ENCODE assay signal across 9 mouse cellular contexts in the genomic region with DNA sequence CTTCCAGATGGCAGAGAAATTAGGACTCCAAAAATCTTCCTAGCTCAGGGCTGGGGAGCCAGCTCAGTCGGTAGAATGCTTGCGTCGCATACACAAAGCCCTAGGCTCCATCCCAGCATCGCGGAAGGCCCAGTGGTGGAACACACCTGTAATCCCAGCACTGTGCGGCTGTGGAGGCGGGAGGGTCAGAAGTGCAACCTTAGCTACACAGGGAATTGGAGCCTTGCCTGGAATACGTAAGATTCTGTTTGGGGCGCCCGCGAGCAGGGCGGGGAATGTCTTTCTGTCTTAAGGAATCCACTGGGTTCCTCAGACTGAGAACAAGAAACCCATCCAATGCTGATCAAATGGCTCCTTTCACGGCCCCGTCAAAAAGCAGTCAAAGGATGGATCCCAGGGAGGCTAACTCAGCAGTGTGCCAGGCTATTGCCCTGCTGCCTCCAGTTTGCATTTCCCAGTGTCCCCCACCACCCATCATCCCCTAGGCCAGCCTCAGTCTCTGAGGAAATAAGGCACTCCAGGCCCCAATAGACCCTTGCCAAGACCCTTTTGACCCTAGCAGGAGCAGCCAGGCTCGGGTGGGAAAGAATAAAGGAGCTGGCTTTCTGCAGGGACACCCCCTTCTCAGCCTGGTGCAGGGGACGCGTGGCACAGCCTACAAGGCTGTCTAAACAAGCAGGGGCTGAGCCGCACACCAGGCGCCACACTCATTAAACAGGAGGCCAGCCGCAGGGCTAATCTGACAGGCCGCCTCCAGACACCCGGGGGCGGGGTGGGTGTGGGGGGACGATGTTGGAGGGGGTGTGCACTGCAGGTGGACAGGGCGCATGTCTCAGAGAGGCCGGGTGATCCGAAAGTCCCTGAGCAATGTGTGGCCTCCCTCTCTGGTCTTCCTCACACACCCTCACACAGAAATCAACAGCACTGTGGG.
DNase-seq lines count a peak whose midpoint lies in the region; ATAC-seq and TF ChIP-seq lines count a peak whose summit lies in the region.
"Had no signal": no experiment of that assay in that cellular context is flagged by ENCODE, and none has a peak within 500 bp of the region (broad histone marks: within the 10 kb centered on the region; RNA-seq: fewer than 3 reads in every experiment).

No protein-coding gene starts in this region.

- ATAC-seq in hindbrain, postnatal 0 days: 0 out of 2 replicates have a peak, but pooled peaks have one; percentile 40
- peak; percentile 39 for ATAC-seq in neural tube, embryonic 14.5 days (ENCODE audit: low read depth)
- no peak for ATAC-seq in megakaryocyte-erythroid progenitor cell, adult 5-6 weeks (replicated peaks; ENCODE audit: low FRiP score, low TSS enrichment, poor library complexity, severe bottlenecking)

- H3K36me3 ChIP-seq in hindbrain, postnatal 0 days (ENCODE audit: insufficient read depth, low read length): no peaks in the 10 kb centered on the region
- H3K36me3 ChIP-seq in neural tube, embryonic 14.5 days (ENCODE audit: control insufficient read depth, insufficient read depth, low read length): no peaks in the 10 kb centered on the region
- H3K36me3 ChIP-seq: embryonic facial prominence, embryonic 13.5 days had no signal

- TF ChIP-seq CTCF in hindbrain, postnatal 0 days (IDR thresholded peaks at IDR 0.05; ENCODE audit: low read depth): no peak

- no peaks in the 10 kb centered on the region for H3K9me3 ChIP-seq in hindbrain, postnatal 0 days (ENCODE audit: low read length)
- no peaks in the 10 kb centered on the region for H3K9me3 ChIP-seq in neural tube, embryonic 14.5 days (ENCODE audit: control insufficient read depth, low read length)
- H3K9me3 ChIP-seq: embryonic facial prominence, embryonic 13.5 days had no signal

- H3K4me1 ChIP-seq in hindbrain, postnatal 0 days (ENCODE audit: insufficient read depth, low read length): no peaks in the 10 kb centered on the region
- H3K4me1 ChIP-seq in neural tube, embryonic 14.5 days (ENCODE audit: control insufficient read depth, insufficient read depth, low read length): peaks cover 7% of the 10 kb centered on the region; the same call in 1 of the 2 replicates

- DNase-seq in kidney, adult 9 months: peak; percentile 43
- no peak for DNase-seq in kidney, adult 18-20 months
- DNase-seq in embryo, embryonic 9.5 days (ENCODE audit: extremely low spot score): peak; percentile 38
- DNase-seq in hindbrain, postnatal 0 days (ENCODE audit: low spot score): no peak
- DNase-seq in adrenal gland, postnatal 25 days: no peak
- DNase-seq in right cerebral cortex, postnatal 36 days (ENCODE audit: low spot score in 2 of 2): no peak

- no peak overlapping the region for H3K4me3 ChIP-seq in hindbrain, postnatal 0 days (ENCODE audit: low read length)
- H3K4me3 ChIP-seq in neural tube, embryonic 14.5 days (ENCODE audit: low read depth, low read length): no peak overlapping the region
- H3K4me3 ChIP-seq: embryonic facial prominence, embryonic 13.5 days had no signal

- no peak overlapping the region for H3K9ac ChIP-seq in hindbrain, postnatal 0 days (replicated peaks; ENCODE audit: low read length)
- H3K9ac ChIP-seq in neural tube, embryonic 14.5 days (replicated peaks; ENCODE audit: low read depth, low read length): no peak overlapping the region
- H3K9ac ChIP-seq: embryonic facial prominence, embryonic 13.5 days had no signal

- no peaks in the 10 kb centered on the region for H3K27me3 ChIP-seq in hindbrain, postnatal 0 days (ENCODE audit: insufficient read depth, low read length)
- no peaks in the 10 kb centered on the region for H3K27me3 ChIP-seq in neural tube, embryonic 14.5 days (ENCODE audit: control insufficient read depth, insufficient read depth, low read length)

- H3K4me2 ChIP-seq in hindbrain, postnatal 0 days (ENCODE audit: low read depth, low read length): no peak overlapping the region
- H3K4me2 ChIP-seq in neural tube, embryonic 14.5 days (ENCODE audit: low read depth, low read length): no peak overlapping the region
- H3K4me2 ChIP-seq: embryonic facial prominence, embryonic 13.5 days had no signal

- no peak overlapping the region for H3K27ac ChIP-seq in hindbrain, postnatal 0 days
- peak overlapping the region; percentile 22; the same call in 1 of the 2 replicates for H3K27ac ChIP-seq in neural tube, embryonic 14.5 days (ENCODE audit: low read depth, low read length)
- H3K27ac ChIP-seq: embryonic facial prominence, embryonic 13.5 days had no signal

- 35% methylated on average over 27 of the region's 27 CpGs for WGBS in hindbrain, postnatal 0 days
- WGBS in neural tube, embryonic 14.5 days: 27% methylated on average over 27 of the region's 27 CpGs

Comparison
In these comparisons a context has a peak if more than half of its experiments do, and no peak if none do; other contexts are left out.
1. DNase-seq: peak in kidney, adult 9 months (single experiment) and embryo, embryonic 9.5 days (single experiment); none in kidney, adult 18-20 months (single experiment), hindbrain, postnatal 0 days (single experiment), adrenal gland, postnatal 25 days (single experiment) and right cerebral cortex, postnatal 36 days (0 of 2).